Mouse (Mus musculus) cortical plate, adult 2 months (tissue): Measurements from ENCODE around the gene Ankrd44.

Experiments used
- CTCF ChIP-seq: fragments of 200-500 bp; IDR thresholded peaks from 2 replicates; pipeline ENCODE4 v1.5.1; 2011; ENCODE audit warnings: mild to moderate bottlenecking, control low read depth, low read length; ENCODE audit not compliant: insufficient read depth; ENCODE audit errors: extremely low read depth
- POLR2A ChIP-seq: fragments of 200-500 bp; IDR thresholded peaks from 2 replicates; pipeline ENCODE4 v1.6.1; 2011; ENCODE audit warnings: mild to moderate bottlenecking, low read length, control low read depth; ENCODE audit not compliant: insufficient read depth; ENCODE audit errors: extremely low read depth

- TF ChIP-seq POLR2A, result no peak
- no peak for TF ChIP-seq CTCF
These were observed 19.9 kb downstream of the Ankrd44 start for GRCm38 (mm10) chr1:54906322-54906721.
